Mouse (Mus musculus): ENCODE results near the gene Prickle1. TPM values are rescaled to one million over a fixed set of nuclear protein-coding genes. Genes with fewer than 3 reads are reported as not detected.

Prickle1 gene
- polyA plus RNA-seq, 1 experiment from 2014 or later: 5.6 TPM

GRCm38 (mm10) chr15:93591831-93592321 is 3.8 kb downstream of the Prickle1 start:
- no peak for ATAC-seq
- 2% methylated on average over 12 of the region's 12 CpGs for WGBS
- Histone ChIP-seq H3K4me3 (peak overlapping the region; percentile 27), H3K27ac (no peak overlapping the region), H3K36me3 (ENCODE audit: poor library complexity, severe bottlenecking) (no peaks in the 10 kb centered on the region), H3K9ac (0 out of 2 replicates have a peak overlapping the region, but pooled peaks have one; percentile 40), H3K4me2 (peak overlapping the region; percentile 57), H3K9me3 (replicated peaks) (no peaks in the 10 kb centered on the region), H3K27me3 (peaks cover 4% of the 10 kb centered on the region; the same call in 1 of the 2 replicates), H3K4me1 (peaks cover 21% of the 10 kb centered on the region; the same call in 1 of the 2 replicates)

GRCm38 (mm10) chr15:93591371-93591770 is 4.3 kb downstream of the Prickle1 start:
- ATAC-seq: no peak
- H3K4me1 ChIP-seq: peaks cover 21% of the 10 kb centered on the region; the same call in 1 of the 2 replicates
- H3K4me2 ChIP-seq: peak overlapping the region; percentile 57
- H3K9ac ChIP-seq: 0 out of 2 replicates have a peak overlapping the region, but pooled peaks have one; percentile 40
- H3K27me3 ChIP-seq: peaks cover 4% of the 10 kb centered on the region; the same call in 1 of the 2 replicates
- H3K27ac ChIP-seq: no peak overlapping the region
- H3K36me3 ChIP-seq (ENCODE audit: poor library complexity, severe bottlenecking): no peaks in the 10 kb centered on the region
- WGBS: 34% methylated on average over 7 of the region's 7 CpGs
- H3K9me3 ChIP-seq (replicated peaks): no peaks in the 10 kb centered on the region
- H3K4me3 ChIP-seq: peak overlapping the region; percentile 27

GRCm38 (mm10) chr15:93588401-93588800 is 7.3 kb downstream of the Prickle1 start:
- WGBS: 90% methylated on average over 6 of the region's 6 CpGs
- Histone ChIP-seq H3K9me3 (replicated peaks) (no peaks in the 10 kb centered on the region), H3K27me3 (peaks cover 4% of the 10 kb centered on the region; the same call in 1 of the 2 replicates), H3K27ac (no peak overlapping the region), H3K36me3 (ENCODE audit: poor library complexity, severe bottlenecking) (no peaks in the 10 kb centered on the region), H3K4me2 (no peak overlapping the region), H3K9ac (no peak overlapping the region), H3K4me1 (peaks cover 13% of the 10 kb centered on the region; the same call in 1 of the 2 replicates), H3K4me3 (no peak overlapping the region)
- no peak for ATAC-seq

GRCm38 (mm10) chr15:93587660-93588059 is 8.0 kb downstream of the Prickle1 start:
- Histone ChIP-seq H3K36me3 (ENCODE audit: poor library complexity, severe bottlenecking) (no peaks in the 10 kb centered on the region), H3K27me3 (peaks cover 4% of the 10 kb centered on the region; the same call in 1 of the 2 replicates), H3K4me2 (no peak overlapping the region), H3K4me1 (peaks cover 13% of the 10 kb centered on the region; the same call in 1 of the 2 replicates), H3K9ac (no peak overlapping the region), H3K4me3 (no peak overlapping the region), H3K27ac (no peak overlapping the region), H3K9me3 (replicated peaks) (no peaks in the 10 kb centered on the region)
- 81% methylated on average over 8 of the region's 8 CpGs for WGBS
- no peak for ATAC-seq

GRCm38 (mm10) chr15:93583051-93583450 is 12.6 kb downstream of the Prickle1 start:
- no peaks in the 10 kb centered on the region for H3K36me3 ChIP-seq (ENCODE audit: poor library complexity, severe bottlenecking)
- no peaks in the 10 kb centered on the region for H3K4me1 ChIP-seq
- no peak for ATAC-seq
- 78% methylated on average over 11 of the region's 11 CpGs for WGBS
- 0 out of 2 replicates have a peak, but pooled peaks cover 4% of the 10 kb centered on the region for H3K9me3 ChIP-seq (replicated peaks)
- H3K4me3 ChIP-seq: no peak overlapping the region
- no peaks in the 10 kb centered on the region for H3K27me3 ChIP-seq
- no peak overlapping the region for H3K4me2 ChIP-seq
- no peak overlapping the region for H3K27ac ChIP-seq
- no peak overlapping the region for H3K9ac ChIP-seq

- Histone ChIP-seq H3K27me3 (no peaks in the 10 kb centered on the region), H3K27ac (no peak overlapping the region), H3K4me2 (no peak overlapping the region), H3K4me1 (no peaks in the 10 kb centered on the region), H3K9ac (no peak overlapping the region), H3K9me3 (replicated peaks) (0 out of 2 replicates have a peak, but pooled peaks cover 5% of the 10 kb centered on the region), H3K36me3 (ENCODE audit: poor library complexity, severe bottlenecking) (no peaks in the 10 kb centered on the region), H3K4me3 (no peak overlapping the region)
- 91% methylated on average over 8 of the region's 8 CpGs for WGBS
- no peak for ATAC-seq
These were observed 14.0 kb downstream of the Prickle1 start for GRCm38 (mm10) chr15:93581736-93582135.

- H3K4me1 ChIP-seq: no peaks in the 10 kb centered on the region
- H3K9me3 ChIP-seq (replicated peaks): 0 out of 2 replicates have a peak, but pooled peaks cover 5% of the 10 kb centered on the region
- H3K4me3 ChIP-seq: no peak overlapping the region
- no peak overlapping the region for H3K9ac ChIP-seq
- ATAC-seq: no peak; the same call in 1 of the 2 replicates
- 46% methylated on average over 9 of the region's 9 CpGs for WGBS
- no peak overlapping the region for H3K27ac ChIP-seq
- H3K36me3 ChIP-seq (ENCODE audit: poor library complexity, severe bottlenecking): no peaks in the 10 kb centered on the region
- H3K27me3 ChIP-seq: no peaks in the 10 kb centered on the region
- no peak overlapping the region for H3K4me2 ChIP-seq
These were observed 15.8 kb downstream of the Prickle1 start for GRCm38 (mm10) chr15:93579899-93580298.

GRCm38 (mm10) chr15:93579100-93579499 is 16.6 kb downstream of the Prickle1 start:
- no peaks in the 10 kb centered on the region for H3K27me3 ChIP-seq
- no peak overlapping the region for H3K9ac ChIP-seq
- no peak for ATAC-seq
- H3K4me1 ChIP-seq: no peaks in the 10 kb centered on the region
- H3K9me3 ChIP-seq (replicated peaks): 0 out of 2 replicates have a peak, but pooled peaks cover 5% of the 10 kb centered on the region
- no peak overlapping the region for H3K4me2 ChIP-seq
- no peak overlapping the region for H3K4me3 ChIP-seq
- H3K36me3 ChIP-seq (ENCODE audit: poor library complexity, severe bottlenecking): no peaks in the 10 kb centered on the region
- H3K27ac ChIP-seq: no peak overlapping the region
- WGBS: 87% methylated on average over 9 of the region's 9 CpGs

GRCm38 (mm10) chr15:93576361-93576760 is 19.3 kb downstream of the Prickle1 start:
- Histone ChIP-seq H3K27me3 (no peaks in the 10 kb centered on the region), H3K36me3 (ENCODE audit: poor library complexity, severe bottlenecking) (no peaks in the 10 kb centered on the region), H3K27ac (no peak overlapping the region), H3K4me3 (no peak overlapping the region), H3K9me3 (replicated peaks) (0 out of 2 replicates have a peak, but pooled peaks cover 5% of the 10 kb centered on the region), H3K4me2 (no peak overlapping the region), H3K9ac (no peak overlapping the region), H3K4me1 (no peaks in the 10 kb centered on the region)
- peak; percentile 19; the same call in 1 of the 2 replicates for ATAC-seq
- WGBS: 76% methylated on average over 9 of the region's 9 CpGs

- peak; percentile 69 for ATAC-seq
- Histone ChIP-seq H3K27ac (no peak overlapping the region), H3K4me2 (no peak overlapping the region), H3K9me3 (replicated peaks) (0 out of 2 replicates have a peak, but pooled peaks cover 5% of the 10 kb centered on the region), H3K9ac (no peak overlapping the region), H3K4me3 (no peak overlapping the region), H3K36me3 (ENCODE audit: poor library complexity, severe bottlenecking) (no peaks in the 10 kb centered on the region), H3K27me3 (no peaks in the 10 kb centered on the region), H3K4me1 (no peaks in the 10 kb centered on the region)
- 6% methylated on average over 5 of the region's 5 CpGs for WGBS
These were observed 19.8 kb downstream of the Prickle1 start for GRCm38 (mm10) chr15:93575884-93576283.

- no peak for ATAC-seq
- Histone ChIP-seq H3K9me3 (replicated peaks) (no peaks in the 10 kb centered on the region), H3K4me3 (no peak overlapping the region), H3K4me2 (no peak overlapping the region), H3K27ac (no peak overlapping the region), H3K4me1 (no peaks in the 10 kb centered on the region; the same call in 1 of the 2 replicates), H3K9ac (no peak overlapping the region), H3K36me3 (ENCODE audit: poor library complexity, severe bottlenecking) (no peaks in the 10 kb centered on the region), H3K27me3 (no peaks in the 10 kb centered on the region)
- WGBS: 95% methylated on average over 10 of the region's 10 CpGs
These were observed 22.8 kb downstream of the Prickle1 start for GRCm38 (mm10) chr15:93572889-93573288.

GRCm38 (mm10) chr15:93570881-93571495 is 24.7 kb downstream of the Prickle1 start:
- WGBS: 61% methylated on average over 11 of the region's 11 CpGs

More at GRCm38 (mm10) chr15:93570881-93571495, 24.7 kb downstream of the Prickle1 start:
- no peak overlapping the region for H3K4me3 ChIP-seq
- no peak for ATAC-seq
- no peaks in the 10 kb centered on the region for H3K36me3 ChIP-seq (ENCODE audit: poor library complexity, severe bottlenecking)
- no peaks in the 10 kb centered on the region for H3K27me3 ChIP-seq
- H3K4me2 ChIP-seq: no peak overlapping the region
- no peaks in the 10 kb centered on the region for H3K9me3 ChIP-seq (replicated peaks)
- no peak overlapping the region for H3K27ac ChIP-seq
- no peak overlapping the region for H3K9ac ChIP-seq
- no peaks in the 10 kb centered on the region; the same call in 1 of the 2 replicates for H3K4me1 ChIP-seq

Measured in forebrain, embryonic 13.5 days (tissue).